Mouse (Mus musculus): ENCODE measurements around the gene Cep41.

GRCm38 (mm10) chr6:30618735-30619134, 74.8 kb downstream of the Cep41 start:
- TF ChIP-seq POLR2A (IDR thresholded peaks at IDR 0.05; ENCODE audit: low read depth, low read length): no peak
- no peak for TF ChIP-seq CTCF (IDR thresholded peaks at IDR 0.05; ENCODE audit: extremely low read depth, insufficient read depth, insufficient read length, insufficient replicate concordance)
